Mouse (Mus musculus): ENCODE measurements around the gene Bckdhb.
A peak's percentile ranks its signal among the peaks of the same experiment; 100 is the strongest.
"Not testable (repeated sequence)": the region's sequence is repeated elsewhere in the genome, so short reads cannot be mapped to it uniquely, and the experiment has no call there.

The Bckdhb gene

DNA sequence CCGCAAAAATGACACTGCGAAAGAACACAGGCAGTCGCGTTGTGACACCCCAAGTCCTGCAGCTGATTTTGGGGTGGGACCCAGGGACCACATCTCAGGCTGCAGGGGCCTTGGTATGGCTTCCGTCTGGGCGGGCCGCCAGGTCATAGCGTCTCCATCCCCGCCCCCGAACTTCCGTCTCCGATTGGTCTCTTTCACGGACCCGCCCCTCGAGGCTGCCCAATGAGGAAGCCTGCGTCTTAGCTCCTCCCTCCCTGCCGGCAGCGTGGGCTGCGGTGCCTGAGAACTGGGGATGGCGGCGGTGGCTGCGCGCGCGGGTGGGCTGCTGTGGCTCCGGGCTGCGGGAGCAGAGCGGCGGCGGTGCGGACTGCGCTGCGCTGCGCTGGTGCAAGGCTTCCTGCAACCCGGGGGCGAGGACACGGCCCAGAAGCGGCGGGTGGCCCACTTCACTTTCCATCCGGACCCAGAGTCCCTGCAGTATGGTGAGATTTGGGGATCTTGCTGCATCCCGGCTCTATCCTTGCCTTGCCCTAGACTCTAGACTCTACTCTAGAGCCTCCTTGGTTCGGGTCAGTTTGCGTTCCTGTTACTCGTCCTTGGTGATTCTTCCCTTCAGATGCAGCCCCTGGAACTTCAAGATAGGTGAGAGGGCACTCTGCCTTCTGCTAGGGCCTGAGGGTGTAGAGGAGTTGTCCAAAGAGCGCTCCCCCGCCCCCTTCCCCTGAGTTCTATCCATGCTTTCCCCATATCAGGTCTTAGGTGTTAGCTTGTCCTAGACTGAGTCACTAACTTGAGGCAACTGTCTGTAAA lies at the start of gene Bckdhb:
Gene Bckdhb (plus strand): TSS at position 268 of the 810 bp plus-strand sequence.
- DNase-seq (ENCODE audit: low spot score in 2 of 2), result peak; percentile 94 to 97

DNA sequence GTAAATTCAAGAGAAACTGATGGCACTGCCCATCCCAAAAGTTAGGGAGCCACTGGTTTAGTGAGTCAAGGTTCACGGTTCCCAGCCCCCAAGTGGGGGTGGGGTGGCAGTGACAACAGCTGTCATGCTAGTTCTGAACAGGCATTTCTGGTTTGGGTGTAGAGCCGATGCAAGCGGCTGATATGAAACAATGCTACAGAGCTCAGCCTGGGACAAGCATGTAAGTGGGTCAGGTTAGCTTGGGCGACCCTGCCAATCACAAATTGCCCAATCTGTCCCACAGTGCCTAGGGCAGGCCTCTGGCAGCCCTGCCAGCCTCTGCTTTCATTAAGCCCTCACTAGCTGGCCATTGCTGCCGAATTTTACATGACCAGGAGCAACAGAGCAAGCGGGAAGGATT lies 42.8 kb upstream of the Bckdhb start:
- DNase-seq (ENCODE audit: low spot score in 2 of 2), result no peak

DNA sequence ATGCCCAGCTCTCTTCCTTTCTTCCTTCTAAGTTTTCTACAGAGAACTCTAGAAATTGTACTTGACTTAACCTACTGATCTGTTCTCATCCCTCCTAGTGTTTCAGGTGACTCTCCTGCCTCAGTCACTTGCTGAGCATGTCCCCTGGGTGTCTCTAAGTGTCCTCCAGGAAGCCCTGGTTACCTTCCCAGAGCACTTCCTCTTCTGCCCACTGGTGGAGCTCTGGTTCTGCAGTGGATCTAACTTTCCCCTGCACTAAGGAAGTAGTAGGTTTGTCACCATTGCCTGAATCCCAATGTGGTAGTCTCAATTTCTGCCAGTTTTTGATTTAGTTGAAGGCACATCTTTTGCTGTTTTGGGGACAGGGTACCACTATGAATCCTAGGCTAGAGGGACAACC lies 38.8 kb upstream of the Bckdhb start:
- no peak for DNase-seq (ENCODE audit: low spot score in 2 of 2)

DNA sequence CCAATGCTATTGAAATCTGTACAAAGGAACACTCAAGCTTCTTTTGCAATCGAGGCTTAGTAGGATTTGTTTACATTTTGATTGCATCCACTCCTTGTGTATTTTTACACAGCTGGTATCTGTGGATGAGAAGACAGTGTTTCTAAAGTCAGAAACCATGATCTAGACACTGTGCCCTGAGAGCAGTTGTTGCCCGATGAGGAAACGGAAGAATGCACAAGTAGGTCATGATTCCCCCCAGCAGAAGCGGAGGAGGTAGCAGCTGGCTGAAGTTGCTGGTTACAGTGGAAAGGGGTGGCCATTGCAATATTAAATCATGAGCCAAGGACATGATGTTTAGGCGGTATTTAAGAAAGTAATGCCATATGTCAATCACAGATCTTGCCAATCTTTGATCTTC lies 36.7 kb upstream of the Bckdhb start:
- DNase-seq (ENCODE audit: low spot score in 2 of 2), result no peak

DNA sequence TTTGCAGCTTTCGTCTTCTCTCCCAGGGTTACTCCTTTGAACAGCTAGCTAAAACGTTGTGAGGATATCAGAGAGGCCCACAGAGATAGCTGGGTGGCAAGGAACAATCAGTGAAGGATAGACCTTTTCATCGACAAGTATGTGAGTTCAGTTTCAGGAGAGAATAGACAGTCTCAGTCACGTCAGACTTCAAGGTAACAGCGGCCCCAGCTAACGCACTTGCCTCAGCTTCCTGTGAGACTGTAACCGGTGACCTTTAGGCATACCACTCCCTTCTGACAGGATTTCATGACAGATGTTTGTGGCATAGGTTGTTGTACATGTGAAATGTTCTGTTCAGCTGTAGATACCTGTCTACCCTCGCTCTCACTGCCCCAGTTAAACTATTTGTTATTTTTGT lies 31.9 kb upstream of the Bckdhb start:
- DNase-seq (ENCODE audit: low spot score in 2 of 2), result no peak

DNA sequence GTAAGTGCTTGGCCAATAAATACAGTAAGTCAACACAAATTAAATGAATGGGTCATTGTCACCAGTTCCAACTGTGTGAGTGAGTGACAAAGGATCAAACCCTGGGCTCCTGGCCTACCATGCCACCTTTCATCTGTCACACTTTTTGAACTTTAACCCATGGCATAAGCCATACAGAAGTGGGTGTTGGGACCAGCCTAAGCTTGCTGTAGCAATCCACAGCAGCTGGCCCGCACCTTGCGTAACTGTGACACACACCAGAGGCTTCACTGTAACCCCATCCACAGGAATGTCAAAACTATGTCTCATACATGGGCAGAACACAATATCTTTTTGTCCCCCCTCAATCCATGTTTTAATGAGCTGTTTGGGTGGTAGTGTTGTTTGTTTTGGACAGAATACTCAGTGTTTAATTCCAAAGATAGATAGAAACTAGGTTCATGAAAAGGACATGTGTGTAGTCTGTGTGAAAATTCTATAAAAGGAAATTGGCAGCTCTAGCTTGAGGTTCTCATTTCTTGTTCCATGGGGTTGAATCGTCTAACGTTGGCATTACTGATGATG lies 31.1 kb upstream of the Bckdhb start:
- no peak for DNase-seq (ENCODE audit: low spot score in 2 of 2)

DNA sequence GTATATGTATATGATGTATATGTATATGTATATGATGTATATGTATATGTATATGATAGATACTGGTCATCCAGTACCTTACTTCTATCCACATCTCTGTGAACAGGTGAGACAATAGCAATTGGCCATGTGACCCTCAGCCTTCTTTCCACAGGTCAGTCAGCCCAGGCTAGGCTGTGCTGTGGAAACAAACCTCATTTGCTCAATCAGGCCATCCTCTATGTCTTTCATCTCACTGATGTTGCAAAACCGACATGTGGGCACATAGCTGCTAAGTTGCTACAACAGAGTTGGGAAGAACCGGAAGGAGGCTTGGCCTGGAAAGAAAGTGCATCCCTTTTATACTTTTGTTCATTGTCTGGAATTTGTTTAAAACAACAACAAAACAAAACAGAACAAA lies 22.9 kb upstream of the Bckdhb start:
- no peak for DNase-seq (ENCODE audit: low spot score in 2 of 2)

DNA sequence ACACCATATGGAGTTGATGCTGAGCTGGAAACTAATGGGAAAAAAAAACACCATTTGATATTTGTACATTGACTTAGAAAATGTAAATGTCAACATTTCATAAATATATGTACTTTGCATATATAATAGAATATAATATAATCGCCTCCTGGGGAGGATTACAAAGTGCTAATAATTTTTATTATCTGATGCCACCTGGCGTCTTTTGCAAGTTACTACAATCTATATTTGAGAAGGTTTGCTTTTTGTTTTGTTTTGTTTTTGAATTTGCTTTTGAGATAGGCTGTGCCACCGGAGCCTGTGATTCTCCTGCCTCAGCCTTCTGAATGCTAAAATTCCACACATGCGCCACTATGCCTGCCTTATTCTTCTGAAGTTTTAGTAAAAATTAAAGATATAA lies 19.1 kb upstream of the Bckdhb start:
- DNase-seq (ENCODE audit: low spot score in 2 of 2), result no peak

DNA sequence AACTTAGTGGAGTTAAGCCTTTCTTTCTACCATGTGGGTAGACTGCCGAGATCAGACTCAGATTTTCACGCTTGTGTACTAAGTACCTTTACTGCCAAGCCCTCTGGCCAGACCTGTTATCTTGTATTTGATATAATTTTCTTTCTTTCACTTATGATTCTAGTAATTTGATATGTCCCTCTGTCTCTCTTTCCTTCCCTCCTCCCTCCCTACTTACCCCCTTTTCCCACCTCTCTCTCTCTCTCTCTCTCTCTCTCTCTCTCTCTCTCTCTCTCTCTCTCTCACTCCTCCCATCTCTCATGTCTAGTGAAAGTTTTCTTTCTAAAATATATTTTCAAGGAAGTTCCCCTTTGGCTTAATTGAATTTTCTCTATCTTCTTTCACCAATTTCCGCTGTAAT lies 17.9 kb upstream of the Bckdhb start:
- no peak for DNase-seq (ENCODE audit: low spot score in 2 of 2)

DNA sequence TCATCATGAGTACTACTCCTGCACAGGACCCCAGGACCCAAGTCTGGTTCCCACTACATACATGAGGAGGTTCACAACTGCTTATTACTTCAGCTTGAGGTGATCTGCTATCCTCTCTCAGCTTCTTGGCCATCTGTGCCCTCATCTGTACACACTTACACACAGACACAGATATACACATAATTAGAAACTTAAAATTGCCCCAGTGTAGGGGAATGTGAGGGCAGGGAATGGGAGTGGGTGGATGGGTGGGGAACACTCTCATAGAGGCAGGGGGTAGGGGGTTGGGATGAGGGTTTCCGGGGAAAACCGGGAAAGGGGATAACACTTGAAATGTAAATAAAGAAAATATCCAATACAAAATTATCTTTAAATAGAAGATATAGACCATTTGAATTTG lies 15.1 kb upstream of the Bckdhb start:
- no peak for DNase-seq (ENCODE audit: low spot score in 2 of 2)

DNA sequence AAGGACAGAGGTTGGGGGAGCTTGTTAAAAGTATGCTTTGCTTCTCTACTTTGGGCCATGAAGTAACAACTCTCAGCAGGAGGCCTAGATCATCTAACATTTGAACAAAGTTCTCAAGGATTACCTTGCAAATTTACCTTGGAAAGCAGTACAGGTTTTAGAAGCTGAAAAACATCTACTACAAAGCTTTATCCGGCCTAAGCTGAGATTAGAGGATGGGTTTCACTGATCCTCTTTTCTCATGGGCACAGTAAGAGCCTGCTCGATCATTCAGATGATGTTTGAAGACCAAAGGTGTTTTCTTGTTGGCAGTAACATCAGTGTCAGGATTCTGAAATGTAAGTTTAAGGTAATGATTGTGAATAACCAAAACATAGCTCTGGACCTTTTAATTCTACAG lies 14.0 kb upstream of the Bckdhb start:
- no peak for DNase-seq (ENCODE audit: low spot score in 2 of 2)

DNA sequence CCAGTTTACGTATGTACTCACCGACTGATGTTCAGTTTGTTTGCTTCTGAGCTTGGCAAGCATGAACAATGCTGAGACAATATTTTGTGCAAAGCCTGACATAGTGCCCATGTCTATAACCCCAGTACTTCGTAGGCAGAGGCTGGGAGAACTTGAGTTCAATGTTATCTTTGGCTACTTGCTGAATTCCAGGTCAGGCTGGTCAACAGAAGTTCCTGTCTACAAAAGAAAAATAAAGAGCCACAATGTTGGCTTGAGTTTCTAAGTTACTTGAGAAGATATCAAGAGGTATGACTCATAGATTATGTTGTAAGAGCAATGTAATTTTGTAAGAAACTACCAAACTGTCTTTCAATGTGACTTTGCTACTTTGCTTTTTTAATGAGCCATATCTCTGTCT lies 2.9 kb upstream of the Bckdhb start:
- no peak for DNase-seq (ENCODE audit: low spot score in 2 of 2)

DNA sequence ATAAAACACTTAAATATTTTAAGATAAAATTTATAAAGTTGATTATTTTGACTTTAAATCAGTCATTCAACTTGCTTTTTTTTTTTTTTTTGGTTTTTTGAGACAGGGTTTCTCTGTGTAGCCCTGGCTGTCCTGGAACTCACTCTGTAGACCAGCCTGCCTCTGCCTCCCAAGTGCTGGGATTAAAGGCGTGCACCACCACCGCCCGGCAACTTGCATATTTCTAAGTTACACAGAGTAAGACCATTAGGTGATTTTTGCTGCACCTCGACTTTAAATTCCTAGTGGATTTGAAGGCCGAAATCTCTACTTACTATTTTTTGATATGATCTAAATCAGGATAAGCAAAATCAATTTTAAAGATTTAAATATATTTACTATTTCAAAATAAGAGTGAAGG lies 589 bp upstream of the Bckdhb start:
- DNase-seq (ENCODE audit: low spot score in 2 of 2), result no peak

DNA sequence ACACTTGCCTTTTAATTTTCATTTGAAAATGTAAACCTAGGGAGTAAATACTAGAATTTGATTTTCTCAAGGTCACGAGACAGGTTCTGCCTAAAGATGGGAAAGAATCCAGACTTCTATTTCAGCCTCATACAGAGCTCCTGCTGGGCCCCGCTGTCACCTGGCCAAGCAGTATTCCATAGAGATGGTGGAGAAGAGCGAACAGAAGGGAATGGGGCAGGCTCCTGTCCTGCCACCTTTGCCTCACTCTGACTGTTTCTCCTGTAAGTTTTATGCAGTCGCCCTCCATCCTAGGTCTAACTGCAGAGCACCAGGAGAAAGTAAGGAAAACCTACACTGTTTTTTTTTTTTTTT lies 720 bp downstream of the Bckdhb start:
- no peak for DNase-seq (ENCODE audit: low spot score in 2 of 2)

DNA sequence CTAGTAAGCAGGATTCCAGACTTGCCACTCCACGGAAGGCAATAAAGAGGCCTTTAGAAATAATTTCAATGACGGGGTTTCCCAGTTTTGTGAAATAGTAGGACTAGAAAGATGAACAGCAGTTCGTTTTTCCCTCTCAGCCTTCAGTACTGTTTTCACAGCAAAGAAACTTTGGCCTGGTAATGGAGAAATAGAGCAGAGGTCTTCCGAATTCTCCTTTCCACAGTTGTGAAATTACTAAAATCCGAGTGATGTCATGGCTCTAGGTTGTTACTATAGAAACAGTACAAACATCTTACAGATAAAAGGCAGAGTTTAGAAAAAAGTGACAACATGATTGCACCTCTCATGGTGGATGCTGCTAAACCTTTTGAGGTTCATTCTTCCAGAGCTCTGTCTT lies 1.4 kb downstream of the Bckdhb start:
- no peak for DNase-seq (ENCODE audit: low spot score in 2 of 2)

DNA sequence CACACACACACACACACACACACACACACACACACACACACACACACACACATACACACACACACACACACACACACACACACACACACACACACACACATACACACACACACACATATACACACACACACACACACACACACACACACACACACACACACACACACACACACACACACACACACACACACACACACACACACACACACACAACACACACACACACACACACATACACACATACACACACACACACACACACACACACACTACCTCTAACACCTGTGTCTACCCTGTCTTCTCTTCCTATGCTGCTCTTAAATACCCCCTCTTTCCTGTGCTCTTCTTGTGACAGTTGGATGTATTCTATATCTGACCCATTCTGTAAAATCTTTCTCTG lies 14.6 kb downstream of the Bckdhb start:
- not testable (repeated sequence) for DNase-seq (ENCODE audit: low spot score in 2 of 2)

DNA sequence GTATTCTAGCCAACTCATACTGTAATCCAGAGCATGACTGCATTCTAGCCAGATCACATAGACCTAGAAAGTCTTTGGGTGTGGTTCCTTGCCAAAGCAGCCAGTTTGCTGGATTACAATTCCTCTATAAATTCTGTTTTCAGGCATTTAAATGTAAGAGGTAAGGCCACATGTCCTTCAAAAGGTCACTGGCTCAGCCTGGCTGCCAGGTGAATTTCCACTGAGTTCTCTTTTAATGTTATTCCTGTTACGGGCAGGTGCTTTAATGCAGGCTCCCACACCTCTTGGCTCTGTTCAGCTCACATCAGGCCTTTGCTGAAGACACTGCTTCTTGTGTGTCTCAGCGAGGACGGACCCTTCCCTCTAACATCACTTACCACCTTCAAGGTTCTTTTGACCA lies 15.1 kb downstream of the Bckdhb start:
- DNase-seq (ENCODE audit: low spot score in 2 of 2), result no peak

DNA sequence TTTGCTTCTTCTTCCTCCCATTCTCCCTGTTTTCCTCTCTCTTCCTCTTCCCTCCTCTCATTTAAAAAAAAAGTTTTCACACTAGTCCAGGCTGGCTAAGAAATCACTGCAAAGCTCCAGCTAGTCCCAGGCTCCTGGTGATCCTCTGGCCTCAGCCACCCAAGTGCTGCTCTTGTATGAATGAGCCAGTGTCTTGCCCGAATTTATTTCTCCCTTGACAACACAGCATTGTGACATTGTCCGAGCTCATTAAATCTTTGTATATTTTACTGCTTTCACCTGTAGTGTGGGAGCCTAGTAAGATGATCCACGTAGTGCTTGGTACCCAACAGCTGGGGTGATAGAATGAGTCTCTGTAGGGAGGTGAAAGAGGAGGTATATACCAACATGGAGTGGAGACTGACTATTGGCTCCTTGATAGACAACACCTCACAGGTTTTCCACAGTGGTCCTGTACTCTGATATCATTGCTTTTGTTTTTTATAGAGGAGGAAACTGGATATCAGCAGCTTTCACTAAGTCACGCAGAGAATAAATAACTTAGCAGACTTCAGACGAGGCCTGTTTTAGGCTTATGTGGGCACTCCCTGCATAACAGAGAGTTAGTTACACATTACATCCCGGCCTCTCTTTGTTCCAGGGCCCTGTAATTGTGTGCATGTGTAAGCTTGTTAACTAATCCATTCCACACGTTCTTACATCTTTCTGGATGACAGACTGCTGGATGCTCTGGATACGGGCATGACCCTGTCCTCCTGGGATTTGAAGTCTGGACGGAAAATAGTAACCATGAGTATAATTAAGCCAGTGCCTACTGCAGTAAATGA lies 15.8 kb downstream of the Bckdhb start:
- no peak for DNase-seq (ENCODE audit: low spot score in 2 of 2)

DNA sequence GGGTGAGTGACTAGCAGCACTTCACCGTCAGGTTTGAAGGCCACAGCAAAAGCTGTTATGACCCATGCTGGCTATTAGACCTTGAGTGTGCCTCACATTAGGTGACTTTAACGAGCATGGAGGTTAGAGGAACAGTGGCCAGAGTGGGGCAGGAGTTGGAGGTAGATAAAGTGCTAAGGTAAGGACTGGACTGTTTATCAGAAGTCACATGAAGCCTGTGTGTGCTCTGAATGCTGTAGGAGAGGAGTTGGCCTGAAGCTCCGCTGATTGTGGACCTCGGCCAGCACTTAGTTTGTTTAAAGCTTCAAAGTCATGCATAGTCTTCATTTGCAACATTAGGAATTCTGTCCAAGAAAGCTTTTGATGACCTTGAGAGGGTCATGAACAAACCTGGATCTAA lies 26.4 kb downstream of the Bckdhb start:
- no peak for DNase-seq (ENCODE audit: low spot score in 2 of 2)

DNA sequence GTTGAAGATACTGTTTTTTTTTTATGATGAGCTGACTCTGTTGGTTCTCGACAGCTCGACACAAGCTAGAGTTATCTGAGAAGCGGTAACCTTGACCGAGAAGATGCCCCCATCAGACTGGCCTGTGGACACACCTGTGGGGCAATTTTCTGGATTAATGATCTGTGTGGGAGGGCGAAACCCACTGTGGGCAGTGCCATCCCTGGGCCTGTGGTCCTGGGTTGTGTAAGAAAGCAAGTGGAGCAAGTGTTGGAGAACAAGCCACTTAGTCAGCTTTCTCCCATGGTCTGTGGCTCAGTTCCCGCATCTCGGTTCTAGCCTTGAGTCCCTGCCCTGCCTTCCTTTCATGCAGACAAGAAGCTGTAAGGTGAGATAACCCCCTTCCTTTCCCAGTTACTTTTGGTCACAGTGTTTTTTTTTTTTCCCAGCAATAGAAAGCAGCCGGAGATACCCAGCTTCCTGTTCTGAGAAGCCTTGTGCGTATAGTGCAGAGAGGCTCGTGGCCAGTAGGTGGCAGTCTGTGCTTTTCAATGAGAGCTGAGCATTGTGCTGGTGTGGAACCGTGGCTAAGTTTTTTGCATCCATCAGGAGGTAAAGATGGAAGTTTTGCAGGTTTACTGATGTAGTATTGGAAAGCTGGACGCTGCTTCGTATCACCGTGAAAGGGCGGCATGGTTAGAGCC lies 31.8 kb downstream of the Bckdhb start:
- DNase-seq (ENCODE audit: low spot score in 2 of 2), result peak; percentile 67 to 88

DNA sequence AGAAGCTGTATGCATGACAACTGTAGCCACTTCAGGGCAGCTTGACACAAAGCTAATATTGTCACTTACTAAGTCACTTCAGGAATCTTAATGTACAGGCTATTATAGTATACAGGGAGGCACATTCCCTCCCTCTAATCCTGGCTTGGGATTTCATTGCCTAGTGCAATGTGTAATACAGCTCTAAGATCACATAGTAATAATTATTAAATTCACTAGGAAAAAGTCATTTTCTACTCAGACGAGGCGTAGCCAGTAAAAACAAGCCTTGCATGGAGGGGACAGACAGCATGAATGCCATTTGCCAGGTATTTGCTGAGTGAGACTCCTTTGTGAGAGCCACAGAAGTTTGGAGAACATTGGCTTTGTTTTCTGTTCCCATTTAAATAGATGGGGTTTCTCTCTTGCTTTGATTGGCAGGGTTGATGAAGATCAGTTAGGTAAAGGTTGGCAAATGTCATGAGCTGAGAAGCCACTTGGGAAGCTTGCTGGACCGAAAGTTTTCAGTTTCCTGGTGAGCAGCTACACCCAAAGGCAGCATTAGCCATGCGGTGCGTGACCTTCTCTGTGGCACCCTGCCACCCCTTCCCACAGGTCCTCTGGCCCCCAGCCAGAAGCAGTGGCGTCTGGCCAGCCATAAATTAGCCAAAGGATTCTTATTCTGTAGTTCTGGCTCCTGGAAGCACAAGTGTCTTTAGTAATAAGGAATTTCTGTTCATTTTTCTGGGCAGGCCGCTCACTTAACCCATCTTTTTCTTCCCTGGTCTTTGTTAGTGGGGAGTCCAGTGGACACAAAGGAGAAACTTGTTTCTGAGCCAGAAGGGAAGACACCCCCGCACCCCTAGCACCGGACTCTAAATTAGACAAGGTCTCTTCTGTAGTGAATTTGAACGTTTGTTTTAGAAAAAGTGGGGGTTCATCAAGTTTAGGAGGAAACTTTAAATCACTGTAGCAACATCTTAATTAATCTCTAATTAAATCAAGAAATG lies 37.4 kb downstream of the Bckdhb start:
- peak; percentile 52 to 58 for DNase-seq (ENCODE audit: low spot score in 2 of 2)
